Mouse (Mus musculus) forebrain, embryonic 14.5 days (tissue): Measurements from ENCODE around the gene Herc3. TPM values are rescaled to one million over a fixed set of nuclear protein-coding genes. Genes with fewer than 3 reads are reported as not detected.

Experiments
- ATAC-seq: fragments of 200-750 bp; cut with Nextera tagmentation; 2 replicates; pipeline ENCODE4 v1.8.0; 2017; ENCODE audit warnings: mild to moderate bottlenecking, moderate library complexity
- DNase-seq: peaks from one replicate; pipeline ENCODE4 v3.0.0-alpha.2; 2015; ENCODE audit warnings: low spot score
- H3K27ac ChIP-seq: fragments of 300-500 bp; sonication (generic); 2 replicates; pipeline ENCODE4 v1.5.1; 2014; ENCODE audit warnings: low read depth, mild to moderate bottlenecking, control low read depth, low read length, moderate library complexity
- H3K27me3 ChIP-seq: fragments of 300-500 bp; sonication (generic); replicated peaks from 2 replicates; pipeline ENCODE4 v1.6.1; 2014; ENCODE audit warnings: low read length, control low read depth, mixed read lengths; ENCODE audit not compliant: control insufficient read depth, insufficient read depth
- H3K36me3 ChIP-seq: fragments of 300-500 bp; sonication (generic); 2 replicates; pipeline ENCODE4 v1.6.1; 2014; ENCODE audit warnings: low read length, control low read depth; ENCODE audit not compliant: control insufficient read depth, insufficient read depth
- H3K4me1 ChIP-seq: fragments of 300-500 bp; sonication (generic); 2 replicates; pipeline ENCODE4 v1.6.1; 2014; ENCODE audit warnings: antibody characterized with exemption, low read length, control low read depth; ENCODE audit not compliant: control insufficient read depth, insufficient read depth
- H3K4me2 ChIP-seq: fragments of 300-500 bp; sonication (generic); 2 replicates; pipeline ENCODE4 v1.6.1; 2014; ENCODE audit warnings: mild to moderate bottlenecking, control low read depth, low read length
- H3K4me3 ChIP-seq: fragments of 300-500 bp; sonication (generic); 2 replicates; pipeline ENCODE4 v1.5.1; 2014; ENCODE audit warnings: low read depth, low read length, control low read depth
- H3K9ac ChIP-seq: fragments of 300-500 bp; sonication (generic); 2 replicates; pipeline ENCODE4 v1.6.1; 2014; ENCODE audit warnings: mild to moderate bottlenecking, low read length, control low read depth, moderate library complexity
- H3K9me3 ChIP-seq: fragments of 300-500 bp; sonication (generic); replicated peaks from 2 replicates; pipeline ENCODE4 v1.6.1; 2016; ENCODE audit warnings: low read length, control low read depth, mixed read lengths; ENCODE audit not compliant: control insufficient read depth
- WGBS: fragments of 180-500 bp; shearing (Covaris S2); extraction: QIAGEN DNeasy Blood & Tissue Kit; methylation state at CpG from one replicate; pipeline ENCODE4 v1.1.7; 2014; 5-methylcytosine and 5-hydroxymethylcytosine counted together
- polyA plus RNA-seq: library from polyadenylated mRNA; unstranded; fragments of >200 nt; fragmentation: Nextera tagmentation; extraction: Ambion mirVana; gene quantifications from 2 replicates; pipeline ENCODE4 v1.2.1, GENCODE M21; 2014

Gene Herc3
- polyA plus RNA-seq, 1 experiment from 2014 or later = 21.2 TPM

DNA sequence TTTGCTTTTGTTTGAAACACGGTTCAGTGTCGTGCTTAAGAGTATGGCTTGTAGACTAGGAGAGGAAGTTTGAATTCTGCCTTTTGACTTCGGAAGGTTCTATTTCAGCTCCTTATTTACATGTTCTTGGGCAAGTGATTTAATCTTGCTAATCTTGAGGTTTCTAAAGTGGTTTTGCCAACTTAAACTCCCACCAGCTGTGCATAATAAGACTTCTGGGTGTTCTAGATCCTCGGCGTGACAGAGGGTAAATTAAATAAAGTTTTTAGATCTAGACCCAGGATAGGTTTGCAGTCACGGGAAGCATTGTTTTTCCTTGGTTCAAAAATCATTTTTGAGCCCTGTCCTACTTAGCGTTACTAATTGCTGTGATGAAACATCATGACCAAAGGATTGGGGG, 3.2 kb downstream of the Herc3 start:
- Histone ChIP-seq H3K4me3 (no peak overlapping the region), H3K36me3 (no peaks in the 10 kb centered on the region)
- ATAC-seq = no peak

DNA sequence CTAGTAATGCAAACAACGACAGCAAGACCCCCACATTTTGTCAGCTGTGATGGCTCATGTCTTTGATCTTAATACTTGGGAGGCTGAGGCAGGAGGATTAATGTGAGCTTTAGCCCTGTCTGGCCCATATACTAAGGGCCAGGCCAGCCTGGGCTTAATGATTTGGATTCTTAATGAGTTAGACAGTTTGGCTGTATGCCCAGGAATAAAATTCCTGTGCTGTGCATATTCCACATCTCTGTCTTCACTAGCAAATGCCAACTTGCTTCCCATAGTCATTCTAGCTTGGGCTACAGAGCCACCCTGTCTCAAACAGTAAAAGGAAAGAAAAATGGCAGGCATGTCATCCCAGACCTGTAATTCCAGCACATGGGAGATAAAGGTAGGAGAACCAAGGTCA, 4.3 kb downstream of the Herc3 start:
- no peak for ATAC-seq

More for the DNA sequence above, 3.2 kb downstream of the Herc3 start:
- WGBS = 86% methylated on average over 7 of the region's 7 CpGs
- no peak overlapping the region for H3K9ac ChIP-seq
- H3K4me1 ChIP-seq = peaks cover 12% of the 10 kb centered on the region
- no peaks in the 10 kb centered on the region for H3K27me3 ChIP-seq
- no peak overlapping the region for H3K4me2 ChIP-seq
- no peak for DNase-seq
- no peak overlapping the region for H3K27ac ChIP-seq
- no peaks in the 10 kb centered on the region for H3K9me3 ChIP-seq

DNA sequence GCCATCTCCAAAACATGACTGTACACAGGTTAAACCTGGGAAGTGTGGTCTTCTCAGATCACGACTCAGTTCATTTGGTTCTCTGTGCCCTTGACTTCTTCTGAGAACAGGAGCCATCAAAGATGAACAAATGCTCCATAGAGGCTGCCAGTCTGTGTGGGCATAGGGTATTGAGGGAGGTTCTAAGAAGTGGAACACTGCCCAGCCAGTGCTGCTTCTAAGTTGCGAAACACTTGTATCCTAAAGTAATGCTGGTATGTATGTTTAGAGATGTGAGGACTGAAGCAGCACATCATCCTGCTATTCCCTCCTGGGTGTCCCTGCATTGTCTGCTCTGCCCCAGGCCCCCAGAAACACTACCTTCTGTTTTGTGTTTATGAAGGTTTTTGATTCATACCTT, 5.2 kb downstream of the Herc3 start:
- H3K4me1 ChIP-seq = peaks cover 12% of the 10 kb centered on the region
- no peaks in the 10 kb centered on the region for H3K36me3 ChIP-seq
- no peaks in the 10 kb centered on the region for H3K9me3 ChIP-seq
- H3K9ac ChIP-seq = no peak overlapping the region
- no peak overlapping the region for H3K4me3 ChIP-seq
- H3K27me3 ChIP-seq = no peaks in the 10 kb centered on the region
- no peak for ATAC-seq
- DNase-seq = no peak
- no peak overlapping the region for H3K27ac ChIP-seq
- 73% methylated on average over 2 of the region's 2 CpGs for WGBS
- no peak overlapping the region for H3K4me2 ChIP-seq

More for the DNA sequence above, 4.3 kb downstream of the Herc3 start:
- Histone ChIP-seq H3K36me3 (no peaks in the 10 kb centered on the region), H3K9ac (no peak overlapping the region), H3K4me3 (no peak overlapping the region), H3K9me3 (no peaks in the 10 kb centered on the region), H3K27ac (no peak overlapping the region), H3K4me2 (no peak overlapping the region), H3K27me3 (no peaks in the 10 kb centered on the region), H3K4me1 (peaks cover 12% of the 10 kb centered on the region)
- DNase-seq = no peak
- 73% methylated on average over 1 of the region's 1 CpGs for WGBS

DNA sequence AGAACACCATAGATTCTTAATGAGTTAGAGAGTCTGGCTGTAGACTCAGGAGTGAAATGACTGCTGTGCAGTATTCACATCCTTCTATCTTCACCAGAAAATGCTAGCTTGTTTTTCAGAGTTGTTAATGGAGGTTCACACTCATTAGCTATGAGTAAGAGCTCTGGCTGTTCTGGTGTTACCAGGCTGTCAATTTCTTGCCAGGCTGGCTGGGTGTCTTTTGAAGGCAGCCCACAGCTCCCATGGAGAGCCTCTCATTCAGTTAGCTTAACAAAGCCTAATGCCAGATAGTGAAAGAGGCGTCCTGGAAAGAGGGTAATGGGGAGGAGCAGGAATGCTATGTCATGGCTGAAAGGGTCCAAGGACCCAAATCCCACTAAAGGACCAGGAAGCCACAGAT, 6.7 kb downstream of the Herc3 start:
- peaks cover 8% of the 10 kb centered on the region for H3K4me1 ChIP-seq
- H3K4me2 ChIP-seq = no peak overlapping the region
- no peaks in the 10 kb centered on the region for H3K27me3 ChIP-seq
- H3K36me3 ChIP-seq = no peaks in the 10 kb centered on the region
- WGBS = 0% methylated on average over 1 of the region's 1 CpGs
- H3K27ac ChIP-seq = peak overlapping the region; percentile 45
- no peak overlapping the region for H3K4me3 ChIP-seq
- no peaks in the 10 kb centered on the region for H3K9me3 ChIP-seq
- H3K9ac ChIP-seq = no peak overlapping the region
- peak; percentile 85 for DNase-seq
- peak; percentile 80 for ATAC-seq

DNA sequence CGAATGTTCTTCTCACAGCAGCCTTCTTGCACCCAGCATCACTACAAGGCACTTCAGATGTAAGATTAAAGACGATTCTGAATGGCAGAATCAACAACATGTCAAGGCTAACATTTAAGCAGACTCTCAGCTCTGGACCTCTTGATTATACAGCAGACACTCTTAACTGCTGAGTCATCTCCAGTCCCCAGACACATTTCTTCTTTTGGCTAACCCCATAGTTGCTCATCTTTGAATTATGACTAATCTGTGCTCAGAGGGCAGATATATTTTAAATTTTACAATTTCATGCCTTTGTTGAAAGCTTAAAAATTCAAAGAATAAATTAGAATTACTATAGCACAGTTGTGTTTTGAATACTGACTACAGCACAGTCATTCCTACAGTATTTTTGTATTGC, 9.9 kb downstream of the Herc3 start:
- no peaks in the 10 kb centered on the region for H3K36me3 ChIP-seq
- 59% methylated on average over 2 of the region's 2 CpGs for WGBS
- H3K9me3 ChIP-seq = no peaks in the 10 kb centered on the region
- peaks cover 8% of the 10 kb centered on the region for H3K4me1 ChIP-seq
- no peak overlapping the region for H3K9ac ChIP-seq
- ATAC-seq (no peak; the same call in 1 of the 2 replicates), DNase-seq (no peak)
- no peaks in the 10 kb centered on the region for H3K27me3 ChIP-seq
- H3K4me2 ChIP-seq = no peak overlapping the region
- H3K27ac ChIP-seq = no peak overlapping the region
- H3K4me3 ChIP-seq = no peak overlapping the region

DNA sequence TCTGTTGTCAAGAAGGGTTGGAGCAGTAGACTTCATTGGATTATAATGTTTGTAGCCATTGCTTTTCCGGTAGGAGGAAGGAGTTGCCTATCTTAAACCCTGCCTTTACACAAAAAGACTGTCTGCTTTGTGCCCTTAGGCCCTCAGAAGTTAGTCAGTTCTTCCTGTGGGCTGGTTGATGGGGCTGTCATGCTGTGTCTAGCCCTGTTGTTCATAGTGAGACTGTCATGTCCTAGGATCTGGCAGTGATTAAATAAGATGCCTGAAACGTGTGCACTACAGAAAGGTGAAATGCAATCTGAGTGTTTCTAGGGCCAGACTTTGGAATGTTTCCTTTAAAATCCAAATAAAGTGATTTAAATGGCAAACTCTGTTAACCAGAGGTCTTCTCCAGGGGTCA, 10.9 kb downstream of the Herc3 start:
- Histone ChIP-seq H3K36me3 (no peaks in the 10 kb centered on the region), H3K4me2 (no peak overlapping the region), H3K9ac (no peak overlapping the region), H3K27me3 (no peaks in the 10 kb centered on the region), H3K4me1 (peaks cover 8% of the 10 kb centered on the region), H3K4me3 (no peak overlapping the region), H3K27ac (no peak overlapping the region), H3K9me3 (no peaks in the 10 kb centered on the region)
- no peak for DNase-seq
- WGBS = 75% methylated on average over 2 of the region's 2 CpGs
- no peak for ATAC-seq

DNA sequence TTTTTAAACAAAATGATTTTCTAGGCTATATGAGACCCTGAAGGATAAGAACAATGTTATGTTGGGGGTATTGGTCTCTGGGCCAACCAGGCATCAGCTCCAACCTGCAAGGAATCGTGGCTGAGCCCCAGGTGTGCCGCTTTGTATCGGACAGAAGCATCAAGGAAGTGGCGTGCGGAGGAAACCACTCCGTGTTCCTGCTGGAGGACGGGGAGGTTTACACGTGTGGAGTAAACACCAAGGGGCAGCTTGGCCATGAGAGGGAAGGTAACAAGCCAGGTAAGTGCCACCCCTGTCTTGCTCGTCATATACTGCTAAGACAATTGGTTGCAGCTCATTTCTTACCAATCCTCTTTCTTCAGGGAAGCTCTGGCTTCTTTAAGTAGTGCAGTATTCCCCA, 12.3 kb downstream of the Herc3 start:
- H3K27ac ChIP-seq = no peak overlapping the region
- H3K27me3 ChIP-seq = no peaks in the 10 kb centered on the region
- ATAC-seq (no peak), DNase-seq (no peak)
- H3K9ac ChIP-seq = no peak overlapping the region
- no peak overlapping the region for H3K4me2 ChIP-seq
- no peaks in the 10 kb centered on the region for H3K9me3 ChIP-seq
- no peaks in the 10 kb centered on the region for H3K4me1 ChIP-seq
- 87% methylated on average over 9 of the region's 9 CpGs for whole genome bisulfite sequencing
- no peaks in the 10 kb centered on the region for H3K36me3 ChIP-seq
- no peak overlapping the region for H3K4me3 ChIP-seq

DNA sequence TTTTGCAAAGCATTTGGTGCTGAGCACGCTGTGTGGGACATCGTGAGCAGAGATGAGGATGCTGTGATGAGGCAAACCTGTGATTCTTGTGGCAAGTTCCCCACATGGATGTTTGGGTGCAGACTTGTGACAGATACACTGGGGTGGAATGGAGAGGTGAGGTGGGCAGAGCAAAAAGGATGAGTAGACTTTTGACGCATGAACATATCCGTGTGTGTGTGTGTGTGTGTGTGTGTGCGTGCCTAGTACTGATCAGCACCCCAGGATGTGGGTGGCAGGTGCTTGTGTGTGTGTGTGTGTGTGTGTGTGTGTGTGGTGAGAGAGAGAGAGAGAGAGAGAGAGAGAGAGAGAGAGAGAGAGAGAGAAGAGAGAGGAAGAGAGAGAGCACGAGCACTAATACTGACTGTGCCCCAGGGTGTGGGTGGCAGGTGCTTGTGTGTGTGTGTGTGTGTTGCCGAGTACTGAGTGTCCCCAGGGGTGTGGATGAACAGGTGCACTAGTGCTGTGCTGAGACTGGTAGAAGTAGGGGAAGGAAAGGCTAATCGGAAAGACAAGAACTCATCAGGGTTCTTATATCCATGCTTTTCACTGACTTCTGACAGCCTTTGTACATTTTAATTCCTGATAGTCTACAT, 13.0 kb downstream of the Herc3 start:
- 89% methylated on average over 8 of the region's 8 CpGs for WGBS
- Histone ChIP-seq H3K36me3 (no peaks in the 10 kb centered on the region), H3K4me2 (no peak overlapping the region), H3K27me3 (no peaks in the 10 kb centered on the region), H3K4me1 (no peaks in the 10 kb centered on the region), H3K9ac (no peak overlapping the region), H3K27ac (no peak overlapping the region), H3K9me3 (no peaks in the 10 kb centered on the region), H3K4me3 (no peak overlapping the region)
- ATAC-seq (no peak), DNase-seq (no peak)

DNA sequence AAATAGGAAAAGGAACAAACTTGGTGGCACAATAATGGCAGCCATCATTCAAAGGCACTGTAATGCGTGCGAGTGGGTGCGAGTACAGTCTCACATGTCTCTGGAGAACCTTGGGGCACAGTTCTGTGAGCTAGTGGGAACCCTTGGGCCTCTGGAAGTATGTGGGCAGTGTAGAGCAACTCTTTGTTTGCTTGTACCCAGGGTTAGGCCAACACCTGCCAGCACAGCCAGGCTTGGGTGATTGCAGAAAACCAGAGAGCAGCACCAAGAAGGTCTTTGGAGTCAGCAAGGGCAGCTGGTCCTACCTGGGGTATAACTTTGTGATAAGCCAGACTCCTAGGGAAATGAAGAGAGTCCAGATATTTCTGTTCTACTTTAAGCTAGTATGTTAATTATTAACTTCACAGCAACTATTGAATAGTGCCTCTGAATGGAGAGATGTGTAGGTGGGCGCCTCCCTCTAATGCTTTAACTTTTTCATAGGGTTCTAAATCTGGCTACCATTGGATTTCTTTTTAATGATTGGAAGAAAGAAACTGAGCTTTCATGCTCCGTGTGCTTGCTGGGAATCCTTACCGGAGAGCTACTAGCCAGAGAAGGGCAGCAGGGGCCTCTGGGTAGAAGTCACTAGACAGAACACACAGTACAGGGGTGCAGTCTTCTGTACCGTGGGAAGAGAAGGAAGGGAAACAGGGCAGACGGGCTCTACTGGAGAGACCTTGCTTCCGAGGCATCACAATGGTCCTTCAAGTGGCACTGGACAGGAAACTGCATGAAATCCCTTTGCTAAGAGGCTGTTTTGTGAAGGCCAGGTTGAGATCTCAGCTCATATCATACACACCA, 15.8 kb downstream of the Herc3 start:
- Histone ChIP-seq H3K4me1 (no peaks in the 10 kb centered on the region), H3K4me2 (no peak overlapping the region), H3K9ac (no peak overlapping the region), H3K27ac (no peak overlapping the region), H3K9me3 (no peaks in the 10 kb centered on the region), H3K27me3 (no peaks in the 10 kb centered on the region), H3K36me3 (no peaks in the 10 kb centered on the region), H3K4me3 (no peak overlapping the region)
- no peak for ATAC-seq
- DNase-seq = no peak
- 94% methylated on average over 9 of the region's 9 CpGs for WGBS
